Mouse (Mus musculus) gastrocnemius, postnatal 36 days (tissue): ENCODE measurements at regions not wholly inside any gene's neighbourhood (a gene's known extent, or its start where the extent isn't known, plus 50 kb on each side); places are given as distances from the start of the nearest gene placed in this dataset.

Experiments
- DNase-seq, 2 experiments: peaks; one replicate each; pipeline ENCODE4 v3.0.0; 2022
- intact Hi-C: fragments of 180-260 bp; cut with DNase I; formaldehyde crosslinking; loops from one replicate; pipeline ENCODE4 v1.15.1; 2025

- no peak for DNase-seq
- intact Hi-C loops: no loop called here
These were observed 69.2 kb upstream of the Gucy1a1 start for GRCm38 (mm10) chr3:82214566-82215465.

- intact Hi-C loops: no loop called here
- no peak for DNase-seq
These were observed 61.7 kb upstream of the Gucy1a1 start for GRCm38 (mm10) chr3:82207321-82207720.
